Mouse (Mus musculus) lung, embryonic 14.5 days (tissue): Measurements from ENCODE around the gene Atrnl1. TPM values are rescaled to one million over a fixed set of nuclear protein-coding genes. Genes with fewer than 3 reads are reported as not detected.

Source experiments
- ATAC-seq: fragments of 200-750 bp; cut with Nextera tagmentation; 2 replicates; pipeline ENCODE4 v1.8.0; 2017; ENCODE audit warnings: mild to moderate bottlenecking, moderate TSS enrichment, moderate library complexity; ENCODE audit not compliant: insufficient read depth
- DNase-seq: peaks from one replicate; pipeline ENCODE4 v3.0.0-alpha.2; 2015
- H3K27ac ChIP-seq: fragments of 300-500 bp; sonication (generic); 2 replicates; pipeline ENCODE4 v1.5.1; 2014; ENCODE audit warnings: low read depth, mild to moderate bottlenecking, moderate library complexity
- H3K27me3 ChIP-seq: fragments of 300-500 bp; sonication (generic); 2 replicates; pipeline ENCODE4 v1.6.1; 2014; ENCODE audit warnings: low read length, control low read depth; ENCODE audit not compliant: insufficient read depth
- H3K36me3 ChIP-seq: fragments of 300-500 bp; sonication (generic); 2 replicates; pipeline ENCODE4 v1.6.1; 2014; ENCODE audit warnings: control low read depth; ENCODE audit not compliant: insufficient read depth
- H3K4me1 ChIP-seq: fragments of 300-500 bp; sonication (generic); 2 replicates; pipeline ENCODE4 v1.6.1; 2014; ENCODE audit warnings: antibody characterized with exemption, control low read depth; ENCODE audit not compliant: insufficient read depth
- H3K4me2 ChIP-seq: fragments of 300-500 bp; sonication (generic); 2 replicates; pipeline ENCODE4 v1.6.1; 2014; ENCODE audit warnings: mild to moderate bottlenecking
- H3K4me3 ChIP-seq: fragments of 300-500 bp; sonication (generic); 2 replicates; pipeline ENCODE4 v1.5.1; 2014; ENCODE audit warnings: low read depth, low read length
- H3K9ac ChIP-seq: fragments of 300-500 bp; sonication (generic); 2 replicates; pipeline ENCODE4 v1.6.1; 2014
- H3K9me3 ChIP-seq: fragments of 300-500 bp; sonication (generic); 2 replicates; pipeline ENCODE4 v1.6.1; 2016; ENCODE audit warnings: low read depth, low read length, control low read depth
- CTCF ChIP-seq: IDR thresholded peaks from 2 replicates; pipeline ENCODE4 v1.5.1; 2016; ENCODE audit warnings: antibody characterized with exemption, low read depth
- WGBS: fragments of 180-500 bp; shearing (Covaris S2); extraction: QIAGEN DNeasy Blood & Tissue Kit; methylation state at CpG from one replicate; pipeline ENCODE4 v1.1.7; 2014; 5-methylcytosine and 5-hydroxymethylcytosine counted together
- polyA plus RNA-seq: library from polyadenylated mRNA; unstranded; fragments of >200 nt; fragmentation: Nextera tagmentation; extraction: Ambion mirVana; gene quantifications from 2 replicates; pipeline ENCODE4 v1.2.1, GENCODE M21; 2014

Gene Atrnl1
- polyA plus RNA-seq, 1 experiment from 2014 or later, result 7.1 TPM

- no peak for TF ChIP-seq CTCF
- no peaks in the 10 kb centered on the region for H3K36me3 ChIP-seq
- no peak for DNase-seq
- no peak overlapping the region for H3K4me2 ChIP-seq
- H3K4me1 ChIP-seq, result no peaks in the 10 kb centered on the region
- H3K27ac ChIP-seq, result no peak overlapping the region
- no peak for ATAC-seq
- 47% methylated on average over 5 of the region's 5 CpGs for WGBS
- no peak overlapping the region for H3K4me3 ChIP-seq
- no peak overlapping the region for H3K9ac ChIP-seq
- H3K27me3 ChIP-seq, result no peaks in the 10 kb centered on the region
- peaks cover 6% of the 10 kb centered on the region; the same call in 1 of the 2 replicates for H3K9me3 ChIP-seq
Measured at GRCm38 (mm10) chr19:57922991-57923390, 312.2 kb downstream of the Atrnl1 start.

GRCm38 (mm10) chr19:57924856-57925255, 314.0 kb downstream of the Atrnl1 start:
- H3K9me3 ChIP-seq, result peaks cover 6% of the 10 kb centered on the region; the same call in 1 of the 2 replicates
- H3K9ac ChIP-seq, result no peak overlapping the region
- DNase-seq (no peak), ATAC-seq (no peak)
- H3K4me3 ChIP-seq, result no peak overlapping the region
- 71% methylated on average over 8 of the region's 8 CpGs for WGBS
- no peak overlapping the region for H3K4me2 ChIP-seq
- H3K27me3 ChIP-seq, result no peaks in the 10 kb centered on the region
- H3K36me3 ChIP-seq, result no peaks in the 10 kb centered on the region
- no peak for TF ChIP-seq CTCF
- no peaks in the 10 kb centered on the region for H3K4me1 ChIP-seq
- no peak overlapping the region for H3K27ac ChIP-seq

- H3K27ac ChIP-seq, result no peak overlapping the region
Measured at GRCm38 (mm10) chr19:57925681-57926080, 314.8 kb downstream of the Atrnl1 start.

GRCm38 (mm10) chr19:57926164-57926860, 315.5 kb downstream of the Atrnl1 start:
- Histone ChIP-seq H3K4me3 (no peak overlapping the region), H3K36me3 (no peaks in the 10 kb centered on the region), H3K27me3 (no peaks in the 10 kb centered on the region), H3K4me2 (no peak overlapping the region), H3K27ac (no peak overlapping the region), H3K9me3 (no peaks in the 10 kb centered on the region), H3K4me1 (no peaks in the 10 kb centered on the region), H3K9ac (no peak overlapping the region)
- ATAC-seq (peak; percentile 81; the same call in 1 of the 2 replicates), DNase-seq (no peak)
- WGBS, result 86% methylated on average over 5 of the region's 5 CpGs
- no peak for TF ChIP-seq CTCF

More at GRCm38 (mm10) chr19:57925681-57926080, 314.8 kb downstream of the Atrnl1 start:
- Histone ChIP-seq H3K9me3 (peaks cover 2% of the 10 kb centered on the region; the same call in 1 of the 2 replicates), H3K9ac (no peak overlapping the region), H3K36me3 (no peaks in the 10 kb centered on the region), H3K4me2 (no peak overlapping the region), H3K4me1 (no peaks in the 10 kb centered on the region), H3K4me3 (no peak overlapping the region), H3K27me3 (no peaks in the 10 kb centered on the region)
- ATAC-seq (no peak), DNase-seq (no peak)
- no peak for TF ChIP-seq CTCF
- 70% methylated on average over 10 of the region's 10 CpGs for WGBS

- Histone ChIP-seq H3K4me1 (no peaks in the 10 kb centered on the region), H3K4me2 (no peak overlapping the region), H3K27me3 (no peaks in the 10 kb centered on the region), H3K9ac (no peak overlapping the region), H3K9me3 (no peaks in the 10 kb centered on the region), H3K27ac (no peak overlapping the region), H3K4me3 (no peak overlapping the region), H3K36me3 (no peaks in the 10 kb centered on the region)
- TF ChIP-seq CTCF, result no peak
- ATAC-seq (no peak), DNase-seq (no peak)
- WGBS, result 35% methylated on average over 10 of the region's 10 CpGs
Measured at GRCm38 (mm10) chr19:57926941-57927471, 316.2 kb downstream of the Atrnl1 start.

GRCm38 (mm10) chr19:57927566-57928523, 317.0 kb downstream of the Atrnl1 start:
- Histone ChIP-seq H3K4me1 (no peaks in the 10 kb centered on the region), H3K4me2 (no peak overlapping the region), H3K27me3 (no peaks in the 10 kb centered on the region), H3K9me3 (no peaks in the 10 kb centered on the region), H3K36me3 (no peaks in the 10 kb centered on the region), H3K9ac (no peak overlapping the region), H3K4me3 (no peak overlapping the region), H3K27ac (no peak overlapping the region)
- WGBS, result 54% methylated on average over 11 of the region's 11 CpGs
- DNase-seq (no peak), ATAC-seq (no peak)
- no peak for TF ChIP-seq CTCF

GRCm38 (mm10) chr19:57931626-57932025, 320.8 kb downstream of the Atrnl1 start:
- H3K4me1 ChIP-seq, result no peaks in the 10 kb centered on the region
- DNase-seq (no peak), ATAC-seq (no peak)
- no peak overlapping the region for H3K9ac ChIP-seq
- no peak overlapping the region for H3K27ac ChIP-seq
- no peaks in the 10 kb centered on the region for H3K9me3 ChIP-seq
- no peak for TF ChIP-seq CTCF
- WGBS, result 91% methylated on average over 4 of the region's 4 CpGs
- no peak overlapping the region for H3K4me3 ChIP-seq
- no peaks in the 10 kb centered on the region for H3K27me3 ChIP-seq
- H3K36me3 ChIP-seq, result no peaks in the 10 kb centered on the region
- no peak overlapping the region for H3K4me2 ChIP-seq
